Mouse (Mus musculus) neutrophil, adult 5-6 weeks (primary cell): ENCODE measurements around the gene Epas1. TPM values are rescaled to one million over a fixed set of nuclear protein-coding genes. Genes with fewer than 3 reads are reported as not detected.

ENCODE experiments used
- ATAC-seq: fragments of 151-379, 151-347 bp; 2 replicates; pipeline ENCODE4 v1.8.0; 2017; ENCODE audit warnings: mild to moderate bottlenecking, moderate TSS enrichment; ENCODE audit not compliant: insufficient number of reproducible peaks, poor library complexity, low FRiP score, severe bottlenecking; ENCODE audit errors: extremely low read depth
- total RNA-seq: library from RNA; stranded (forward); fragments of 200-1000 nt; gene quantifications from 2 replicates; pipeline ENCODE4 v1.2.3, GENCODE M21; 2017

Epas1 gene
- total RNA-seq, 1 experiment from 2014 or later = 0.70 TPM

DNA sequence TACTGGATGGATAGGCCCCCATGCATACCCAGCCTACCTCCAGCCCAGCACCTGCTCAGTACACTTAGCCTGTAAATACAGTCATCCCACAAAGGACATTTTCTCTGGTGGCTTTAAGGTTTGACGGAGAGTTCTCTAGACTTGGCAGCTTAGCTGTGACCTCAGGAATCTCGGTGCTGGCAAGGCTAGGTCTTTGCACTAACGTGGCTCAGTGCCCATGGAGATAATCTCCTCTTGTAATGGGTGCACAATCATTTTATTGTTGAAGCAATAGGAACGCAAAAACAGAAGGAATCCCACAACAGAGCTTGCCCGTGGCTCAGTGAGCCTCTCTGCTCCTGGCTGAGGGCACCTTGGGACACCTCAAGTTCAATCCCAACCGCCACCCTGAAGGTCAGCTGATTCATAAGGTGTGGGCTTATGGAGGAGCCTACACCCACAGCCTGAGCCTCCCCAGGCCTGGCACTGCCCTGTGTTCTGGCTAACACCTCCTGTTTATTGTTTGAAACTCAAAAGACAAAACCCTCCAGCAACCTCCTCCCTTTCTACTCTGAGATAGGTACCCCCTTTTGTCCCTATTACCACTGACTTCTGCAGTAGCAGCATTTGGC is 27.3 kb downstream of the Epas1 start:
- no peak for ATAC-seq

DNA sequence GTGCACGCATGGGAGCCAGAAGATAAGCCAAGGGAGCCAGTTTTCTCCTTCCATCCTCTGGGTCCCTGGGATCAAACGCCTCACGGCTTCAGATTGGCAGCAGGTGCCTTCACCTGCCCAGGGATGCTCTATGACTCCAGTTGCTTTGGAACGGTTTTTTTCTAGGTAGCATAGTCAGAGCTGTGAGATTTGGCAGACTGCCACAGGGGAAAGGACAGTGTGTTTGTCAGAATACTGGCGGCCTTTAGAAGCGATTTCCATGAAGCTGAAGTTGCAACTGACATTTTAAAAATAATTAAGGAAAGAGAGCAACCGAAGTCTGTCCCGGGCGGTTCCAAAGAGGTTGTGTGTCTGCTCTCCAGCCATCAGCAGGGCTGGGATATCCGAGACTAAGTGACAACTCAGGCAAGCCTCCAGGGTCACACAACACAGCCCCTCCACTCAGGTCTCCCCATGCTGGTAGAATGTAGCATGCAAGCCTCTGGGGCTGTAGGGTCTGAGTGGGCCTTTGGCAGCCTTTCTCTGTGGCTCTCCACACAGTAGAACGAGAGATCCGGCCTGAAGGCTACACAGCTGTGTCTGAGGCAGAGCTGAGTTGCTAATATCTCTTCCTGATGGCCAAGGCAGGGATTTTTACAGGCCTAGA is 28.4 kb downstream of the Epas1 start:
- ATAC-seq = no peak

DNA sequence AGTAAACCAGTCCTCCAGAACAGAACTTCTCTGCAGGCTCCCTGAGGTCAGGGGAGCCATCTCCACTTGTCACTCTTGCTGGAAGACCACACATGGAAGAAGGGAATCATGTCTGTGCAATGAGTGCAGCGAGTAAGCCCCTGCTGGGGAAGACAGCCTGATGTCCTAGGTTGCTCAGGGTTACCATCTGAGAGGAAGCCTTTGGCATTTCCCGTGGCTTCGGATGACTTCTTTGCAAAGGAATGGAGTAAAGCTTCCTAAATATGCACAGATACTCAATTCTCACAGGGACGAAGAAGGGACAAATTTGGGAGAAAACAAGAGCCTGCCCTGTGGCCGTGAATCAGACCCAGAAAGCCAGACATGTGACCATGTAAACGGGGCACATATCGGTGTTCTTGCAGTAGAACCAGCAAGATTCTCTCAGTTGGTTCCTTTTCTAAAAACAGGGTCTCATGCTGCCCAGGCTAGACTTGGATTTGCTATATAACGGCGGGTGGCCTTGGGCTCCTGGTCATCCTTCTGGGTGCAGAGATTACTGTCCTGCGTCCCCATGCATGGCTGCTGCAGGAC is 31.0 kb downstream of the Epas1 start:
- no peak for ATAC-seq

DNA sequence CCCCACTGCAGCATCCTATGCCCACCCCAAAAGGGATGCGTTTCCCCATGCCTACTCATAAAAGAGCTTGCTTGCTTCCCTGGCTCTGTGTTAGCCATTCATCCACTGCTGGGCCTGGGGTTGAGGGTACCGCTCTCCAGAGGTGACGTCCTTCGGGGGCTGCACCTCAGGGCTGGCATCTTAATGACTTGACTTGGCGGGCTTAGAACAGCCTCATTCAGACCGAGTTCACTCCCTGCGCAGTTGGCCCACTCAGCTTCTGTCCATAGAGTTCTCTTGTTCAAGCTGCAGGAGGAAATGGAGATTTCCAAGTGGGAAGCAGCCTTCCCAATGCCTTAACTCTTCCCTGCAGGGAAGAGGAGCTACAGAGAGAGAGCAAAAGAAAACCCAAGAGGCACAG is 32.1 kb downstream of the Epas1 start:
- ATAC-seq = no peak

DNA sequence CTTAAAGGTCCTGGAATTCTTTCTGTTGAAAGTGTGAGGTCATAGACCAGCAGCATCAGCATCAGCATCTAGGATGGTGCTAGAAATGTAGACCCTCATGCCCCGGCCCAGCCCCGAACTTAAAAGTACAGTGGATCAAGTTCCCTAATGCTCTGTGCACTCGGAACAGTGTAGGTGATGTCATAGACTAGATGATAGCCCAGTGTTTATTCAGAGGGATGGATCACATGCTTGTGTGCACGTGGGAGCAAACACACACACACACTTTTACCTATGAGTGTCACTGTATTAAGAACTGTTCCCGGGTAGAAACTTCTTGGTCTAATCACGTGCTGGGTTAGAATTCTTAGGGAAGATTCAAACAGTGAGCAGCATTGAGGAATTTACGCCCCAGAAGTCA is 33.0 kb downstream of the Epas1 start:
- no peak for ATAC-seq

DNA sequence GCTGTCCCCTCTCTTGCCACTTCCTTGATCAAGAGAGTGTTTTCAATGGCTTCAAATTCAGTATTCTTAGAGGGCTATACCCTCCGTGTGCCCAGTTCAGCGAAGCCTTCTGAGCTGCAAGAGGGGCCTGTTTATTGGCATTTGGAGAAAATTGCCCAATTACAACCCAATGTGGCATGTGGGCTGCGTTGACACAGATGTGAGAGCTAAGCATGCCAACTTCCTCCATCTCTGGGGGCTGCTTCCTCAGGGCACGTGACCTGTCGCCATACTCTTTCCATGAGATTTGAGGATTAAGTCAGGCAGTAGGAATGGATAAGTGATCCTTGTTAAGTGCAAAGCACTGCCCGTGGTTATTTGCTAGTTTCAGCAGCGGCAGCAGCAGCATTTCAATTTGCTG is 34.3 kb downstream of the Epas1 start:
- no peak for ATAC-seq

DNA sequence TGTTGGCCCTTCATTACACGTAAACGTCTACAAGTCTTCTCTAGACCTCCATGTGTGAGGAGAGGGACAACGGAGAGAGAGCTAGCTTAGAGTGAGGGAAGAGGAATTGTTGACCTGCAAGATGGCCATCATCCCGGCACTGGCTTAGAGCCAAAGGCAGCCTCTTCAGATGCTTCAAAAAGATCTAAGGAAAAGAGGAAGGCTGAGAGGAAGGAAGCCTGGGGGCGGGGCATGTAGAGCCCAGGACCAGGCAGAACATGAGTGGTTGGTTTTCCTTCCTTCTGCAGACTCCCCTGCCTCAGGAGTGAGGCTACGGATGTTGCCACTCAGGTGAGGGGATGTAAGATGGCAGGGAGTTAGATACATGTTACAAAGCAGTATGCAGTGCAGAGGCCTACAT is 34.8 kb downstream of the Epas1 start:
- no peak for ATAC-seq

DNA sequence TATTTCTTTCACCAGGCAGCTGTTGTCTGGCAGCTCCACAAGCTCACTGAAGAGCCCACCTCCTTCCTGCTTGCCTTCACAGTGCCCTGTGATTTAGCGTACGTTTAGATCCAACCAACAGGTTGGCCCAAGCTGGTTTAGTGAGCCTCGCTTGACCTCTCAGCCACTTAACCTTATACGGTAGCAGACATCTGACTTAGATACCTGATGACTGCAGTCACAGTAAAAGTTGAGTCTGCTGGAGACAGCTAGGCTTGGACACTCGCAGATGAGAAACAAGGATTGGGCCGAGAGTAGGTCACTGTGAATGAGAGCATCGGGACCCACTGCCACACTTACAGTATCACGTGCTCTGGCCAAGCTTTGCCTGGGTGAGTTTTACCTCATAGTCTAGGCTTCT is 38.4 kb downstream of the Epas1 start:
- no peak for ATAC-seq

DNA sequence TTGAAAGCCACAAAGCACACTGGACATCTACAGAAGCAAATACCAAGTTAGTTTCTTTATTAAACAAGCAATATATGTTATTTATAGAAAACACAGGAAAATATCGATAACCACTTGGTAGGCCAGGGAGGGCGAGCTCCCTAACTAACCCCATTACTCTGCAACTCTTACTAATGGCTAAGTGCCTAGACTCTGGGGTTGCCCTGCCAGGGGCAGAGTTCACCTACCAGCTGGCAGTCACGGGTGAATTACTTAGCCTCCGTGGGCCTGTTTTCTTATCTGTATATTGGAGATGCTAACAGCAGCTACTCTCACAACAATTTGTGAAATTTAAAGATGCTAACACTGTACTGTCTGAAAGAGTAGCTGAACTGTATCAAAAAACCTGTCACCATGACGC is 42.3 kb downstream of the Epas1 start:
- ATAC-seq = no peak

DNA sequence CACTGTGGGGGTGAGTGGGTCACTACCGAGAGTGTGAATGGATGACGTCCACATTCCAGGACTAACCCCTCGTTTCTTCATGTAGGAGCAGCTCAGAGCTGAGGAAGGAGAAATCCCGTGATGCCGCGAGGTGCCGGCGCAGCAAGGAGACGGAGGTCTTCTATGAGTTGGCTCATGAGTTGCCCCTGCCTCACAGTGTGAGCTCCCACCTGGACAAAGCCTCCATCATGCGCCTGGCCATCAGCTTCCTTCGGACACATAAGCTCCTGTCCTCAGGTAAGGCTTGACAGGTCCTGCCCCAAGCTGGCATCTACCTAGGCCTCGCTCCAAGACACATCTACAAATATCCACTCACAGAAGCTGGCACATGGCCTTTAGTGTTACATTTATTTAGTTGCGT is 43.5 kb downstream of the Epas1 start:
- ATAC-seq = no peak

DNA sequence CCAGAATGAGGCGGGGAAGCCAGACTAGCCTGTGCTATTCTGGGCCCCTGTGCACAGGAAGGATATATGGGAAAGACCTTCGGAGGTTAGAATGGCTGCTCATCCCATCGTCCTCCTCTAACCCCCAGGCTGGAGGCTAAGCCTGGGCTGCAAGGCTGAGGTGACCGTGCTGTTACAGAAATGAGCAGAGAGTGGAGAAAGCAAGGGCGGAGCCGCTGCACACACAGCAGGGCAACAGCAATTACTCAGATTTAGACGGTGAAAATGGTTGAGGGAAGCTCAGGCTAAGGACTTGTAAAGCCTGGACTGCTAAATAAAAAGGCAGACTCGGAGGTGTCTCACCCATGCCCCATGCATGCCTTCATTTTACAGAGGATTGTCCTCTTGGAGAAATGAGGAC is 45.0 kb downstream of the Epas1 start:
- no peak for ATAC-seq

DNA sequence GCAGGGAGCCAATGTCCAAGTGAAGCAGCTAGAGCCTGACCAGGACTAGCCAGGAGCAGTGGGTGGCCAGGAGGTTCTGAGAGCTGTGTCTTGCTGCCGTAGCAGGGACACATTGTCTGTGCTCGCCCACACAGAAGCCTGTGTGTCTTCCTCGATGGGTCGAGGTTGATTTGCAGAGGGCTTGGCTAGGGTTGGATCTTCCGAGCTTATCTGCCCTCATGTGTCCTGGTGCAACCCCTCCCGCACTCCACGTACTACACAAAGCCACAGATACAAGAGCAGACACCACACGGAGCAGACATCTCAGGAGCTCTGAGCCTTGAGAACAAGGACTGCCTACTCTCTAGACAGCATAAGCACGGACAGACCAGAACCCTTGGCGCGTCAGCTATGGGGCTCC is 45.5 kb downstream of the Epas1 start:
- ATAC-seq = no peak

DNA sequence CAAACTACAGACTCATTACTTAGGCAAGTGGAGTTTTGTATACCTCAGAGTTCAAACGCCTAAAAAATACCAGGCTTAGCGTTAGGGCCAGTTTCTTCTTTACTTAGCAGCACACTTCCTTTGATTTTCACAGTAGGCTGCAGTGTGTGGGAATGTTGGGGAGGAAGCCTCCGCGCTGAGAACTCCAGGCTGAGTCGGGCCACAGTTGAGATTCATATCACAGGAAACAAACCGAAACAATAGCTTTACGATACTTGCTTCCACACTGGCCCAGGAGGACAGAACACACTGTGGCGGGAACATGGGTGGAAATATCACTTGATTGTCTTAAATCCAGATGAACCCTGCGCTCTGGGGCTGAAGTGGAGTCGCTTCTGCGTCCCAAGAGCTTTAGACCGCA is 47.0 kb downstream of the Epas1 start:
- ATAC-seq = no peak

DNA sequence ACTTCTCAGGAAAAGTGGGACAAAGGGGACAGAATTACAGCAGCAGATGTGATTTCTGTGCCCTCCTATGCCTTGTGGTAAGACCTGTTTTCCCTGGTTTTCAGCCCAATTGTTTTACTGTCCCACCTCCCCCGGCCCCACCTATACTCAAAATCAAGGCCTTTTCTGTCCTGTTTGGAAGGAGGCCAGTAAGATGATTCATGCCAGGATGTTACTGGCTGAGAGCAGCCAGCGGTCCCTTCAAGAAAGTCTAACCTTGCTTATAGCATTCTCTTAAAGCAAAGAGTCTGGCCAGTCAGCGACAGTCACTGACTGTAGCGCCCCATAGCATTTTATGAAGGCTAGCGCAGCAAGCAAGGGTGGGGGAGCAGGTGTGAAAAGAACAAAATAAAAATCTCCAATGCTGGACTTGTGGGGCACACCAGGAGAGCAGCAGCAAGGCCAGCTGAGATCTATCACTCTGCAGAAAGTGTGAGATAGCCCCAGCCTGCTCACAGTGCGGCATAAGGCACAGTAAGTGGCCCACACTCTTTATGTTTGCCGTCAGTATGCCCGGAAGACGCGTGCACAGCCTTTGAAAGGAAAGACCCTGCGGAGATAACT is 47.8 kb downstream of the Epas1 start:
- no peak for ATAC-seq

DNA sequence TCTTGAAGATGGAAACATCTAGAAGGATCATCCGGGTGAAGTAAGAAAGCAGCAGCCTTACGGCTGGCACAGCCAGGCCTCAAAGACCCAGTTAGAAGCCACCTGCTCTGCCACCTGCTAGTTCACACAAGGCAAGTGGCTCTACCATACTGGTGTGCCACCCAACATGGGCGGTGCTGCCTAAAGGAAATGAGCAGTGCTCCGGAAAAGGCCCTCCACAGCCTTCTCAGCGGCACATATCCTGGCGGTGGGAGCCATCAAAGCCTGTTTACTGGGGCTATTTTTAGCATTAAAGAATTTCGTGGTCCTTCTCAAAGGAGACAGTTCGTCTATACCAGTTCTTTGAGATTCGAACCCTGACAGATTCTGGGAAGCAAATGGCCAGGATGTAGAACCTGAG is 48.4 kb downstream of the Epas1 start:
- no peak for ATAC-seq

DNA sequence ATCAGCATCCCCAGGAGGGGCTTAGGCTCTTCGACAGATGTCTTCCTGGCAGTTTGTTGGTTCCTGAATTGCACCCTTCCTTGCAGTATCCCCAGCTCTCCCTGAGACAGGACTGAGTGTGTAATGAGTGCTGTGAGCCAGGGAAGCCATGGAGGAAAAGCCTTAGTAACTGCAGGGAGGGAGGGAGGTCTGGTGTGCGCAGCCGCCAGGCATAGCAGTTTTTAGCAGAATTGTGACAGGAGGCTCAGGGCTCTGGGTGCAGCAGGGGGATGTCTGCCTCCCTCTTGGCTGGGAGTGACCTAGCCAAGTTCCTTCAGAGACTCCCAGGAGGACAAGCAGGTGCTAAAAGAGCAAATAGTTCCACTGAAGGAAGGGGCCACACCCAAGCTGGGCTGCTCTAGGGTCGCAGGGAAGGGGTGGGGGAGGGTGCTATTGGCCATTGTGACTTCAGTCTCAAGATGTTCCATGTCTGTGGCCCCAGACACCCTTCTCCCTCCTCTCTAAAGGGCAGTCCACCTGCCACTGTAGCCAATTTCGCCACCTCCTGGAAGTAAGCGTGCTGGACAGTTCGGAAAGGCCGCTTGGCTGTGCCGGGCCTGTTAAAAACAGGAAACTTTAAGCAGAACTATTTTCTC is 49.0 kb downstream of the Epas1 start:
- no peak for ATAC-seq

DNA sequence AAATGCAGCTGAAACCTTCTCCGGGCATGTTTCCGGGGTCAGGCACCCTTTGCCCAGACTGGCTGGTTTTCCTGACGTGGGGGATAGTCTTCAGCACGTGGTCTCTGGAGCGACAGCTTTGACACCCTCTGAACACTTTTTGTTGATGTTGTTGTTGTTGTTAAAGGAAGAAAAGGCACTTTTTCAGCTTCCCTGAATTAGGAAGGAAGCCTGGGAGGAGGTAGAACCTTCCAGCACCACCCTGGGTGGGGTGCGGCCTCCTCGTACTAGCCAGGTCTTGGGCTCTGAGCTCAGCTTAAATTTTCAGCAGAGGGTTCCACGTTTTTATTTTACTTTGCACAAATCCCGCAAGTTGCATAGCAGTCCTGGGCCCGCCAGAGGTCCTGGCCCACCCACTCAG is 49.6 kb downstream of the Epas1 start:
- ATAC-seq = no peak

DNA sequence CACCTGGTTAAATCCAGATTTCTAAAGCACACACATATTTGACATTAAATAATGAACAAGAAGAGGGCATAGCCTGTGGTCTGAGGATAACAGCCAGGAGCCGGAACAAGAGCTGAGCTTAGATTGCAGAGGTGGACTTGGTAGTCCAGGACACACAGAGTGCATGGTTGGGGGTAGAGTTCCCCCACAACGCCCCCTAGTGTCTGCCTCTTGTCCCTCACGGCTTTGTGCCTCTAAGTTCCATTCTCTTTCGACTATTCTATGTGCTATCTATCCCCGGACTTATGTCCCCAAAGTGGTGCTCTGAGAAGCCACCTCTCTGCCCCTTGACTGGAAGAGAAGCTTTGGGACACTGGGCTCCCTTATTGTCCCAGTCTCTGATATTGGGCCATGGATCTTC is 50.2 kb downstream of the Epas1 start:
- ATAC-seq = no peak

DNA sequence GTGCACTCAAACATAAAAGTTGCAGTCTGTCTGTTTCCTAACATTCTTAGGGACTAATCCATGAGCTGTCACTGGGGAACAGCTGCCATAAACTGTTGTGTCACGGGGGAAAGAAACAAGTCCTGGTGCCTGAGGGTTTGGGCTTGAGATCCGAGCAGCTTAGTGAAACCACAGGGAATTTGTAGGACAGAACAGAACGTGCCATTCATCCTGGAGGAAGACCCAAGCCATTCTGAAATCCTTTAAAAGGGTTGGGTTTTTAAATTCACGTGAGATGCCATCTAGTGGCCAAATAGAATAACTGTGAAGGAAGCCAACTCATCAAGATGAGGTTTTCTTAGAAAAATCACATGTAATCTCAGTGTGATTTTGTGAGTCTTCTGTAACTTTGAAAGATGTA is 58.5 kb downstream of the Epas1 start:
- no peak for ATAC-seq

DNA sequence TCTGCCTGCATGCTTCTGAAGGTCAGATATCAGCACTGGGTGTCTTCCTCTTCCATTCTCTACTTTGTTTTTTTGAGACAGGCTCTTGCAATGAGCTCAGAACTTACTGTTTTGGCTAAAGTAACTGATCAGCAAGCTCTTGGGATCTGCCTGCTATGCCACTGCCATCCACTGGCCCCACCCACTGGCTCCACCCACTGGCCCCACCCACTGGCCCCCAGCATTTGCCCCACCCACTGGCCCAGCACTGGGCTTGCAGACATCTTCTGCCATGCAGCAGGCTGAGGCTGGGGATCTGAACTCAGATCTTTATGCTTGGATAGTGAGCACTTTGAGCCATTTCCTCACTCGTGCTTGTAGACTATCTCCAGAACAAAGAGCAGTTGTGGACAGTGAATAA is 60.8 kb downstream of the Epas1 start:
- ATAC-seq = no peak
